Mouse (Mus musculus): Measurements from ENCODE around the gene Vps52. TPM values are rescaled to one million over a fixed set of nuclear protein-coding genes. Genes with fewer than 3 reads are reported as not detected.
"Not testable (repeated sequence)": the region's sequence is repeated elsewhere in the genome, so short reads cannot be mapped to it uniquely, and the experiment has no call there.

The Vps52 gene
- polyA plus RNA-seq, 1 experiment from 2014 or later, result 49.4 TPM

- no peak overlapping the region for H3K4me3 ChIP-seq (ENCODE audit: low read length)
- 28% methylated on average over 10 of the region's 10 CpGs for WGBS
- ATAC-seq (ENCODE audit: low read depth), result peak; percentile 26; the same call in 1 of the 2 replicates
Measured at GRCm38 (mm10) chr17:33991788-33992664, 36.4 kb downstream of the Vps52 start.

GRCm38 (mm10) chr17:33994959-33995358 is 39.3 kb downstream of the Vps52 start:
- H3K36me3 ChIP-seq (ENCODE audit: control insufficient read depth, insufficient read depth, low read length), result no peaks in the 10 kb centered on the region
- WGBS, result 84% methylated on average over 8 of the region's 8 CpGs
- peaks cover 10% of the 10 kb centered on the region for H3K27me3 ChIP-seq (ENCODE audit: control insufficient read depth, insufficient read depth, low read depth, low read length)
- no peak overlapping the region for H3K4me2 ChIP-seq (ENCODE audit: low read depth, low read length)
- no peak overlapping the region for H3K27ac ChIP-seq (ENCODE audit: low read length)
- H3K4me3 ChIP-seq (ENCODE audit: low read length), result no peak overlapping the region
- no peaks in the 10 kb centered on the region for H3K9me3 ChIP-seq (ENCODE audit: control insufficient read depth, low read length)
- H3K9ac ChIP-seq (ENCODE audit: low read length), result no peak overlapping the region
- H3K4me1 ChIP-seq (replicated peaks; ENCODE audit: control insufficient read depth, insufficient read depth, low read length), result 0 out of 2 replicates have a peak, but pooled peaks cover 3% of the 10 kb centered on the region
- no peak for ATAC-seq (ENCODE audit: low read depth)

More at GRCm38 (mm10) chr17:33991788-33992664, 36.4 kb downstream of the Vps52 start:
- Histone ChIP-seq H3K4me1 (replicated peaks; ENCODE audit: control insufficient read depth, insufficient read depth, low read length) (no peaks in the 10 kb centered on the region), H3K9ac (ENCODE audit: low read length) (no peak overlapping the region), H3K36me3 (ENCODE audit: control insufficient read depth, insufficient read depth, low read length) (no peaks in the 10 kb centered on the region), H3K27ac (ENCODE audit: low read length) (no peak overlapping the region), H3K9me3 (ENCODE audit: control insufficient read depth, low read length) (no peaks in the 10 kb centered on the region), H3K27me3 (ENCODE audit: control insufficient read depth, insufficient read depth, low read depth, low read length) (no peaks in the 10 kb centered on the region), H3K4me2 (ENCODE audit: low read depth, low read length) (no peak overlapping the region)

GRCm38 (mm10) chr17:33995651-33996050 is 40.0 kb downstream of the Vps52 start:
- H3K4me2 ChIP-seq (ENCODE audit: low read depth, low read length), result no peak overlapping the region
- no peak for ATAC-seq (ENCODE audit: low read depth)
- no peak overlapping the region for H3K4me3 ChIP-seq (ENCODE audit: low read length)
- 40% methylated on average over 3 of the region's 3 CpGs for WGBS
- peaks cover 6% of the 10 kb centered on the region; the same call in 1 of the 2 replicates for H3K4me1 ChIP-seq (replicated peaks; ENCODE audit: control insufficient read depth, insufficient read depth, low read length)
- no peaks in the 10 kb centered on the region for H3K9me3 ChIP-seq (ENCODE audit: control insufficient read depth, low read length)
- H3K27ac ChIP-seq (ENCODE audit: low read length), result no peak overlapping the region
- no peaks in the 10 kb centered on the region for H3K36me3 ChIP-seq (ENCODE audit: control insufficient read depth, insufficient read depth, low read length)
- no peak overlapping the region for H3K9ac ChIP-seq (ENCODE audit: low read length)
- H3K27me3 ChIP-seq (ENCODE audit: control insufficient read depth, insufficient read depth, low read depth, low read length), result peaks cover 15% of the 10 kb centered on the region

- not testable (repeated sequence) for H3K4me1 ChIP-seq (replicated peaks; ENCODE audit: control insufficient read depth, insufficient read depth, low read length); H3K9ac ChIP-seq (ENCODE audit: low read length); H3K27ac ChIP-seq (ENCODE audit: low read length); H3K4me2 ChIP-seq (ENCODE audit: low read depth, low read length); H3K36me3 ChIP-seq (ENCODE audit: control insufficient read depth, insufficient read depth, low read length); H3K9me3 ChIP-seq (ENCODE audit: control insufficient read depth, low read length); ATAC-seq (ENCODE audit: low read depth); H3K4me3 ChIP-seq (ENCODE audit: low read length)
- H3K27me3 ChIP-seq (ENCODE audit: control insufficient read depth, insufficient read depth, low read depth, low read length), result peaks cover 18% of the 10 kb centered on the region
- 86% methylated on average over 2 of the region's 2 CpGs for WGBS
Measured at GRCm38 (mm10) chr17:33997025-33997424, 41.4 kb downstream of the Vps52 start.

- not testable (repeated sequence) for H3K4me3 ChIP-seq (ENCODE audit: low read length); H3K9ac ChIP-seq (ENCODE audit: low read length); H3K36me3 ChIP-seq (ENCODE audit: control insufficient read depth, insufficient read depth, low read length); H3K27ac ChIP-seq (ENCODE audit: low read length); H3K4me1 ChIP-seq (replicated peaks; ENCODE audit: control insufficient read depth, insufficient read depth, low read length); H3K4me2 ChIP-seq (ENCODE audit: low read depth, low read length); H3K9me3 ChIP-seq (ENCODE audit: control insufficient read depth, low read length); ATAC-seq (ENCODE audit: low read depth)
- WGBS, result 40% methylated on average over 5 of the region's 5 CpGs
- H3K27me3 ChIP-seq (ENCODE audit: control insufficient read depth, insufficient read depth, low read depth, low read length), result peaks cover 18% of the 10 kb centered on the region
Measured at GRCm38 (mm10) chr17:33998697-33999096, 43.1 kb downstream of the Vps52 start.

GRCm38 (mm10) chr17:33999341-34000149 is 43.9 kb downstream of the Vps52 start:
- Histone ChIP-seq H3K9me3 (ENCODE audit: control insufficient read depth, low read length) (no peaks in the 10 kb centered on the region), H3K4me2 (ENCODE audit: low read depth, low read length) (peak overlapping the region; percentile 94), H3K9ac (ENCODE audit: low read length) (peak overlapping the region; percentile 68), H3K36me3 (ENCODE audit: control insufficient read depth, insufficient read depth, low read length) (no peaks in the 10 kb centered on the region), H3K4me1 (replicated peaks; ENCODE audit: control insufficient read depth, insufficient read depth, low read length) (peaks cover 6% of the 10 kb centered on the region; the same call in 1 of the 2 replicates), H3K27me3 (ENCODE audit: control insufficient read depth, insufficient read depth, low read depth, low read length) (peaks cover 18% of the 10 kb centered on the region), H3K27ac (ENCODE audit: low read length) (no peak overlapping the region), H3K4me3 (ENCODE audit: low read length) (peak overlapping the region; percentile 60)
- WGBS, result 1% methylated on average over 86 of the region's 87 CpGs
- ATAC-seq (ENCODE audit: low read depth), result peak; percentile 51

- peak within 1 kb of the TSS; percentile 60 for H3K4me3 ChIP-seq (ENCODE audit: low read length)
- H3K27me3 ChIP-seq (ENCODE audit: control insufficient read depth, insufficient read depth, low read depth, low read length), result peaks cover 18% of the 10 kb centered on the region
- H3K9ac ChIP-seq (ENCODE audit: low read length), result peak within 1 kb of the TSS; percentile 68
- H3K27ac ChIP-seq (ENCODE audit: low read length), result no peak within 1 kb of the TSS
- peak within 1 kb of the TSS; percentile 94 for H3K4me2 ChIP-seq (ENCODE audit: low read depth, low read length)
- H3K36me3 ChIP-seq (ENCODE audit: control insufficient read depth, insufficient read depth, low read length), result no peaks in the 10 kb centered on the region
- under 1% methylated on average over 24 of the region's 30 CpGs for WGBS
- peaks cover 6% of the 10 kb centered on the region; the same call in 1 of the 2 replicates for H3K4me1 ChIP-seq (replicated peaks; ENCODE audit: control insufficient read depth, insufficient read depth, low read length)
- peak; percentile 97 for ATAC-seq (ENCODE audit: low read depth)
- no peaks in the 10 kb centered on the region for H3K9me3 ChIP-seq (ENCODE audit: control insufficient read depth, low read length)
Measured at GRCm38 (mm10) chr17:34000150-34000537, 44.5 kb downstream of the Vps52 start, which contains the start of gene H2-K1. Gene H2-K1, minus strand, starts transcription at chr17:34000347.

GRCm38 (mm10) chr17:34000796-34001195 is 45.2 kb downstream of the Vps52 start:
- Histone ChIP-seq H3K4me2 (ENCODE audit: low read depth, low read length) (peak overlapping the region; percentile 94; the same call in 1 of the 2 replicates), H3K27me3 (ENCODE audit: control insufficient read depth, insufficient read depth, low read depth, low read length) (peaks cover 18% of the 10 kb centered on the region)
- not testable (repeated sequence) for H3K4me1 ChIP-seq (replicated peaks; ENCODE audit: control insufficient read depth, insufficient read depth, low read length); ATAC-seq (ENCODE audit: low read depth); H3K4me3 ChIP-seq (ENCODE audit: low read length); H3K27ac ChIP-seq (ENCODE audit: low read length); H3K9ac ChIP-seq (ENCODE audit: low read length); H3K36me3 ChIP-seq (ENCODE audit: control insufficient read depth, insufficient read depth, low read length); H3K9me3 ChIP-seq (ENCODE audit: control insufficient read depth, low read length)
- 42% methylated on average over 2 of the region's 2 CpGs for WGBS

GRCm38 (mm10) chr17:34003426-34003825 is 47.8 kb downstream of the Vps52 start:
- H3K4me3 ChIP-seq (ENCODE audit: low read length), result no peak overlapping the region
- H3K9me3 ChIP-seq (ENCODE audit: control insufficient read depth, low read length), result no peaks in the 10 kb centered on the region
- no peak for ATAC-seq (ENCODE audit: low read depth)
- no peaks in the 10 kb centered on the region for H3K36me3 ChIP-seq (ENCODE audit: control insufficient read depth, insufficient read depth, low read length)
- 8% methylated on average over 5 of the region's 5 CpGs for WGBS
- no peak overlapping the region for H3K9ac ChIP-seq (ENCODE audit: low read length)
- no peak overlapping the region for H3K4me2 ChIP-seq (ENCODE audit: low read depth, low read length)
- H3K27ac ChIP-seq (ENCODE audit: low read length), result no peak overlapping the region
- H3K27me3 ChIP-seq (ENCODE audit: control insufficient read depth, insufficient read depth, low read depth, low read length), result peaks cover 16% of the 10 kb centered on the region
- peaks cover 6% of the 10 kb centered on the region; the same call in 1 of the 2 replicates for H3K4me1 ChIP-seq (replicated peaks; ENCODE audit: control insufficient read depth, insufficient read depth, low read length)

Data from lung, embryonic 16.5 days (tissue).